ENCODE assay signal across 16 mouse cellular contexts in genomic region chr8:102931342-102931835, GRCm38 (mm10).
A peak's percentile ranks its signal among the peaks of the same experiment; 100 is the strongest.
DNase-seq lines count a peak whose midpoint lies in the region; ATAC-seq and TF ChIP-seq lines count a peak whose summit lies in the region.
"Had no signal": no experiment of that assay in that cellular context is flagged by ENCODE, and none has a peak within 500 bp of the region (broad histone marks: within the 10 kb centered on the region; RNA-seq: fewer than 3 reads in every experiment).

No protein-coding gene starts in this region.

- H3K9me3 ChIP-seq in hindbrain, embryonic 10.5 days, result no peaks in the 10 kb centered on the region
- no peaks in the 10 kb centered on the region for H3K9me3 ChIP-seq in hindbrain, postnatal 0 days (ENCODE audit: low read length)
- H3K9me3 ChIP-seq in forebrain, embryonic 12.5 days, result no peaks in the 10 kb centered on the region
- H3K9me3 ChIP-seq in midbrain, embryonic 16.5 days (replicated peaks; ENCODE audit: control insufficient read depth, low read length, poor library complexity, severe bottlenecking), result no peaks in the 10 kb centered on the region
- H3K9me3 ChIP-seq in heart, embryonic 12.5 days (replicated peaks), result no peaks in the 10 kb centered on the region
- H3K9me3 ChIP-seq: liver, embryonic 12.5 days had no signal

- no peak for ATAC-seq in hindbrain, postnatal 0 days
- ATAC-seq in forebrain, embryonic 12.5 days (ENCODE audit: low FRiP score), result peak; percentile 23; the same call in 1 of the 2 replicates
- ATAC-seq in midbrain, embryonic 16.5 days, result 0 out of 2 replicates have a peak, but pooled peaks have one; percentile 28
- no peak for ATAC-seq in heart, embryonic 12.5 days (ENCODE audit: insufficient number of reproducible peaks, low FRiP score)
- ATAC-seq: liver, embryonic 12.5 days had no signal

- no peaks in the 10 kb centered on the region for H3K27me3 ChIP-seq in hindbrain, embryonic 10.5 days (ENCODE audit: insufficient read depth, poor library complexity, severe bottlenecking)
- no peaks in the 10 kb centered on the region for H3K27me3 ChIP-seq in hindbrain, postnatal 0 days (ENCODE audit: insufficient read depth, low read length)
- no peaks in the 10 kb centered on the region for H3K27me3 ChIP-seq in forebrain, embryonic 12.5 days
- no peaks in the 10 kb centered on the region for H3K27me3 ChIP-seq in midbrain, embryonic 16.5 days (ENCODE audit: control insufficient read depth, insufficient read depth, low read depth, low read length)
- H3K27me3 ChIP-seq in heart, embryonic 12.5 days (replicated peaks), result no peaks in the 10 kb centered on the region
- H3K27me3 ChIP-seq: liver, embryonic 12.5 days had no signal

- no peak for TF ChIP-seq CTCF in hindbrain, postnatal 0 days (IDR thresholded peaks at IDR 0.05; ENCODE audit: low read depth)

- H3K4me1 ChIP-seq in hindbrain, embryonic 10.5 days (replicated peaks), result peaks cover 14% of the 10 kb centered on the region; the same call in 1 of the 2 replicates
- no peaks in the 10 kb centered on the region for H3K4me1 ChIP-seq in hindbrain, postnatal 0 days (ENCODE audit: insufficient read depth, low read length)
- peaks cover 8% of the 10 kb centered on the region for H3K4me1 ChIP-seq in forebrain, embryonic 12.5 days
- H3K4me1 ChIP-seq in midbrain, embryonic 16.5 days (ENCODE audit: control insufficient read depth, insufficient read depth, low read length), result no peaks in the 10 kb centered on the region
- no peaks in the 10 kb centered on the region for H3K4me1 ChIP-seq in heart, embryonic 12.5 days (replicated peaks)
- H3K4me1 ChIP-seq: liver, embryonic 12.5 days had no signal

- intact Hi-C loops in left cerebral cortex, postnatal 36 days (cut with DNase I), result no loop called here

- H3K9ac ChIP-seq in hindbrain, postnatal 0 days (replicated peaks; ENCODE audit: low read length), result no peak overlapping the region
- no peak overlapping the region for H3K9ac ChIP-seq in forebrain, embryonic 12.5 days
- no peak overlapping the region for H3K9ac ChIP-seq in midbrain, embryonic 16.5 days (ENCODE audit: low read depth, low read length)
- no peak overlapping the region for H3K9ac ChIP-seq in heart, embryonic 12.5 days
- H3K9ac ChIP-seq: liver, embryonic 12.5 days had no signal

- no peaks in the 10 kb centered on the region for H3K36me3 ChIP-seq in hindbrain, embryonic 10.5 days
- H3K36me3 ChIP-seq in hindbrain, postnatal 0 days (ENCODE audit: insufficient read depth, low read length), result no peaks in the 10 kb centered on the region
- H3K36me3 ChIP-seq in forebrain, embryonic 12.5 days (replicated peaks), result no peaks in the 10 kb centered on the region
- no peaks in the 10 kb centered on the region for H3K36me3 ChIP-seq in midbrain, embryonic 16.5 days (ENCODE audit: control insufficient read depth, insufficient read depth, low read length)
- no peaks in the 10 kb centered on the region for H3K36me3 ChIP-seq in heart, embryonic 12.5 days
- H3K36me3 ChIP-seq: G1E; liver, embryonic 12.5 days had no signal

- peak overlapping the region; percentile 59 for H3K27ac ChIP-seq in hindbrain, embryonic 10.5 days
- H3K27ac ChIP-seq in hindbrain, postnatal 0 days, result no peak overlapping the region
- 0 out of 2 replicates have a peak overlapping the region, but pooled peaks have one; percentile 8 for H3K27ac ChIP-seq in forebrain, embryonic 12.5 days
- H3K27ac ChIP-seq in midbrain, embryonic 16.5 days (ENCODE audit: low read length), result no peak overlapping the region
- no peak overlapping the region for H3K27ac ChIP-seq in heart, embryonic 12.5 days (ENCODE audit: poor library complexity, severe bottlenecking)
- H3K27ac ChIP-seq: liver, embryonic 12.5 days had no signal

- H3K4me3 ChIP-seq in hindbrain, embryonic 10.5 days, result no peak overlapping the region
- H3K4me3 ChIP-seq in hindbrain, postnatal 0 days (ENCODE audit: low read length), result no peak overlapping the region
- H3K4me3 ChIP-seq in forebrain, embryonic 12.5 days (replicated peaks), result no peak overlapping the region
- H3K4me3 ChIP-seq in midbrain, embryonic 16.5 days (ENCODE audit: low read depth, low read length), result no peak overlapping the region
- no peak overlapping the region for H3K4me3 ChIP-seq in heart, embryonic 12.5 days
- H3K4me3 ChIP-seq: liver, embryonic 12.5 days had no signal

- H3K4me2 ChIP-seq in hindbrain, postnatal 0 days (ENCODE audit: low read depth, low read length), result no peak overlapping the region
- no peak overlapping the region for H3K4me2 ChIP-seq in forebrain, embryonic 12.5 days
- no peak overlapping the region for H3K4me2 ChIP-seq in midbrain, embryonic 16.5 days (ENCODE audit: low read length)
- H3K4me2 ChIP-seq in heart, embryonic 12.5 days, result no peak overlapping the region
- H3K4me2 ChIP-seq: liver, embryonic 12.5 days had no signal

- no peak for DNase-seq in hindbrain, embryonic 10.5 days (ENCODE audit: low spot score)
- DNase-seq in hindbrain, postnatal 0 days (ENCODE audit: low spot score), result no peak
- peak; percentile 47 for DNase-seq in hindlimb bud, embryonic 11.5 days (ENCODE audit: extremely low spot score, low read depth, low spot score)
- DNase-seq in cerebellum, postnatal 36 days, result no peak
- DNase-seq in left cerebral cortex, postnatal 36 days (ENCODE audit: low spot score in 2 of 2), result no peak
- DNase-seq: cerebellum, postnatal 10 days; heart, postnatal 14 days; kidney, adult 8-10 months; lung, postnatal 10 days; retina, postnatal 1 day; thymus, postnatal 4 days had no signal

- WGBS in hindbrain, embryonic 10.5 days, result 19% methylated on average over 3 of the region's 3 CpGs
- WGBS in hindbrain, postnatal 0 days, result 19% methylated on average over 3 of the region's 3 CpGs
- WGBS in forebrain, embryonic 12.5 days, result 18% methylated on average over 3 of the region's 3 CpGs
- 13% methylated on average over 3 of the region's 3 CpGs for WGBS in midbrain, embryonic 16.5 days
- WGBS in heart, embryonic 12.5 days, result 37% methylated on average over 3 of the region's 3 CpGs

Comparison
In these comparisons a context has a peak if more than half of its experiments do, and no peak if none do; other contexts are left out.
1. H3K27ac ChIP-seq: peak in hindbrain, embryonic 10.5 days (single experiment) and forebrain, embryonic 12.5 days (single experiment); none in hindbrain, postnatal 0 days (single experiment), midbrain, embryonic 16.5 days (single experiment) and heart, embryonic 12.5 days (single experiment).
2. ATAC-seq: peak in forebrain, embryonic 12.5 days (single experiment) and midbrain, embryonic 16.5 days (single experiment); none in hindbrain, postnatal 0 days (single experiment) and heart, embryonic 12.5 days (single experiment).